Mouse (Mus musculus) embryonic facial prominence, embryonic 11.5 days (tissue): ENCODE measurements at regions not wholly inside any gene's neighbourhood (a gene's known extent, or its start where the extent isn't known, plus 50 kb on each side); places are given as distances from the start of the nearest gene placed in this dataset.

Source experiments
- ATAC-seq: fragments of 200-750 bp; cut with Nextera tagmentation; replicated peaks from 2 replicates; pipeline ENCODE4 v1.8.0; 2017; ENCODE audit warnings: low read depth; ENCODE audit not compliant: insufficient number of reproducible peaks, low FRiP score, low TSS enrichment
- DNase-seq: peaks from one replicate; pipeline ENCODE4 v3.0.0-alpha.2; 2015; ENCODE audit warnings: low spot score
- H3K27ac ChIP-seq: fragments of 300-500 bp; sonication (generic); replicated peaks from 2 replicates; pipeline ENCODE4 v1.5.1; 2014; ENCODE audit warnings: mild to moderate bottlenecking, low read depth, low read length, control low read depth
- H3K27me3 ChIP-seq: fragments of 300-500 bp; sonication (generic); 2 replicates; pipeline ENCODE4 v1.6.1; 2014; ENCODE audit warnings: mild to moderate bottlenecking, low read length, moderate library complexity, mixed read lengths; ENCODE audit not compliant: control insufficient read depth, insufficient read depth
- H3K36me3 ChIP-seq: fragments of 300-500 bp; sonication (generic); replicated peaks from 2 replicates; pipeline ENCODE4 v1.6.1; 2014; ENCODE audit warnings: low read depth, mild to moderate bottlenecking, low read length, moderate library complexity, mixed read lengths; ENCODE audit not compliant: control insufficient read depth, insufficient read depth
- H3K4me1 ChIP-seq: fragments of 300-500 bp; sonication (generic); 2 replicates; pipeline ENCODE4 v1.6.1; 2014; ENCODE audit warnings: low read length, mixed read lengths; ENCODE audit not compliant: control insufficient read depth, insufficient read depth
- H3K4me2 ChIP-seq: fragments of 300-500 bp; sonication (generic); 2 replicates; pipeline ENCODE4 v1.6.1; 2014; ENCODE audit warnings: low read depth, mild to moderate bottlenecking, control low read depth, low read length, moderate library complexity
- H3K4me3 ChIP-seq: fragments of 300-500 bp; sonication (generic); 2 replicates; pipeline ENCODE4 v1.5.1; 2014; ENCODE audit warnings: low read depth, low read length, control low read depth
- H3K9ac ChIP-seq: fragments of 300-500 bp; sonication (generic); replicated peaks from 2 replicates; pipeline ENCODE4 v1.6.1; 2014; ENCODE audit warnings: mild to moderate bottlenecking, control low read depth, low read length
- H3K9me3 ChIP-seq: fragments of 300-500 bp; sonication (generic); replicated peaks from 2 replicates; pipeline ENCODE4 v1.6.1; 2016; ENCODE audit warnings: mild to moderate bottlenecking, low read length, inconsistent platforms, mixed read lengths; ENCODE audit not compliant: control insufficient read depth
- WGBS: fragments of 180-500 bp; shearing (Covaris S2); extraction: QIAGEN DNeasy Blood & Tissue Kit; methylation state at CpG from one replicate; pipeline ENCODE4 v1.1.7; 2014; 5-methylcytosine and 5-hydroxymethylcytosine counted together

- no peak overlapping the region for H3K27ac ChIP-seq
- H3K4me3 ChIP-seq, result no peak overlapping the region
- no peaks in the 10 kb centered on the region for H3K27me3 ChIP-seq
- H3K9ac ChIP-seq, result no peak overlapping the region
- no peaks in the 10 kb centered on the region for H3K9me3 ChIP-seq
- H3K4me1 ChIP-seq, result no peaks in the 10 kb centered on the region
- WGBS, result 84% methylated on average over 2 of the region's 2 CpGs
- no peak overlapping the region for H3K4me2 ChIP-seq
- ATAC-seq (no peak), DNase-seq (no peak)
- H3K36me3 ChIP-seq, result no peaks in the 10 kb centered on the region
These were observed 289.1 kb downstream of the Lyplal1 start for GRCm38 (mm10) chr1:185827986-185828385.

- Histone ChIP-seq H3K36me3 (no peaks in the 10 kb centered on the region), H3K27me3 (no peaks in the 10 kb centered on the region), H3K4me2 (no peak overlapping the region), H3K4me1 (no peaks in the 10 kb centered on the region), H3K9ac (no peak overlapping the region), H3K4me3 (no peak overlapping the region), H3K9me3 (no peaks in the 10 kb centered on the region), H3K27ac (no peak overlapping the region)
- ATAC-seq, result no peak
- WGBS, result 92% methylated on average over 6 of the region's 6 CpGs
- DNase-seq, result no peak
These were observed 288.6 kb downstream of the Lyplal1 start for GRCm38 (mm10) chr1:185828486-185828885.

GRCm38 (mm10) chr1:185832059-185832458, 285.1 kb downstream of the Lyplal1 start:
- H3K27ac ChIP-seq, result no peak overlapping the region
- H3K9ac ChIP-seq, result no peak overlapping the region
- H3K4me3 ChIP-seq, result no peak overlapping the region
- no peaks in the 10 kb centered on the region for H3K9me3 ChIP-seq
- 88% methylated on average over 4 of the region's 4 CpGs for WGBS
- no peaks in the 10 kb centered on the region for H3K4me1 ChIP-seq
- ATAC-seq (no peak), DNase-seq (no peak)
- H3K27me3 ChIP-seq, result no peaks in the 10 kb centered on the region
- no peak overlapping the region for H3K4me2 ChIP-seq
- no peaks in the 10 kb centered on the region for H3K36me3 ChIP-seq

GRCm38 (mm10) chr1:185834171-185834570, 282.9 kb downstream of the Lyplal1 start:
- no peak overlapping the region for H3K27ac ChIP-seq
- 58% methylated on average over 6 of the region's 6 CpGs for WGBS
- no peaks in the 10 kb centered on the region for H3K4me1 ChIP-seq
- no peak overlapping the region for H3K4me2 ChIP-seq
- ATAC-seq, result no peak
- no peak overlapping the region for H3K4me3 ChIP-seq
- no peaks in the 10 kb centered on the region for H3K27me3 ChIP-seq
- H3K9me3 ChIP-seq, result no peaks in the 10 kb centered on the region
- no peaks in the 10 kb centered on the region for H3K36me3 ChIP-seq
- H3K9ac ChIP-seq, result no peak overlapping the region
- no peak for DNase-seq

GRCm38 (mm10) chr1:185836632-185837281, 280.4 kb downstream of the Lyplal1 start:
- Histone ChIP-seq H3K4me1 (no peaks in the 10 kb centered on the region), H3K36me3 (no peaks in the 10 kb centered on the region), H3K27ac (no peak overlapping the region), H3K9me3 (no peaks in the 10 kb centered on the region), H3K9ac (no peak overlapping the region), H3K4me3 (no peak overlapping the region), H3K27me3 (no peaks in the 10 kb centered on the region), H3K4me2 (no peak overlapping the region)
- ATAC-seq, result no peak
- WGBS, result 63% methylated on average over 13 of the region's 13 CpGs
- peak; percentile 12 for DNase-seq

- Histone ChIP-seq H3K4me2 (no peak overlapping the region), H3K4me1 (no peaks in the 10 kb centered on the region), H3K27me3 (no peaks in the 10 kb centered on the region), H3K9ac (no peak overlapping the region), H3K27ac (no peak overlapping the region), H3K4me3 (no peak overlapping the region), H3K36me3 (no peaks in the 10 kb centered on the region), H3K9me3 (no peaks in the 10 kb centered on the region)
- ATAC-seq (no peak), DNase-seq (no peak)
- 88% methylated on average over 12 of the region's 12 CpGs for WGBS
These were observed 274.6 kb downstream of the Lyplal1 start for GRCm38 (mm10) chr1:185842481-185842880.

- H3K9ac ChIP-seq, result no peak overlapping the region
These were observed 269.9 kb downstream of the Lyplal1 start for GRCm38 (mm10) chr1:185847161-185847560.

GRCm38 (mm10) chr1:185850590-185850989, 266.5 kb downstream of the Lyplal1 start:
- H3K27me3 ChIP-seq, result no peaks in the 10 kb centered on the region
- ATAC-seq (no peak), DNase-seq (no peak)
- H3K9me3 ChIP-seq, result no peaks in the 10 kb centered on the region
- no peak overlapping the region for H3K4me2 ChIP-seq
- no peak overlapping the region for H3K9ac ChIP-seq
- H3K4me3 ChIP-seq, result no peak overlapping the region
- no peaks in the 10 kb centered on the region for H3K36me3 ChIP-seq
- no peaks in the 10 kb centered on the region for H3K4me1 ChIP-seq
- H3K27ac ChIP-seq, result no peak overlapping the region

More at GRCm38 (mm10) chr1:185847161-185847560, 269.9 kb downstream of the Lyplal1 start:
- ATAC-seq (no peak), DNase-seq (no peak)
- 88% methylated on average over 6 of the region's 6 CpGs for WGBS
- H3K4me3 ChIP-seq, result no peak overlapping the region
- H3K27me3 ChIP-seq, result no peaks in the 10 kb centered on the region
- no peaks in the 10 kb centered on the region for H3K9me3 ChIP-seq
- no peaks in the 10 kb centered on the region for H3K4me1 ChIP-seq
- H3K27ac ChIP-seq, result no peak overlapping the region
- no peak overlapping the region for H3K4me2 ChIP-seq
- H3K36me3 ChIP-seq, result no peaks in the 10 kb centered on the region
